8 mouse cellular contexts compared by ENCODE assay signal in the genomic region with DNA sequence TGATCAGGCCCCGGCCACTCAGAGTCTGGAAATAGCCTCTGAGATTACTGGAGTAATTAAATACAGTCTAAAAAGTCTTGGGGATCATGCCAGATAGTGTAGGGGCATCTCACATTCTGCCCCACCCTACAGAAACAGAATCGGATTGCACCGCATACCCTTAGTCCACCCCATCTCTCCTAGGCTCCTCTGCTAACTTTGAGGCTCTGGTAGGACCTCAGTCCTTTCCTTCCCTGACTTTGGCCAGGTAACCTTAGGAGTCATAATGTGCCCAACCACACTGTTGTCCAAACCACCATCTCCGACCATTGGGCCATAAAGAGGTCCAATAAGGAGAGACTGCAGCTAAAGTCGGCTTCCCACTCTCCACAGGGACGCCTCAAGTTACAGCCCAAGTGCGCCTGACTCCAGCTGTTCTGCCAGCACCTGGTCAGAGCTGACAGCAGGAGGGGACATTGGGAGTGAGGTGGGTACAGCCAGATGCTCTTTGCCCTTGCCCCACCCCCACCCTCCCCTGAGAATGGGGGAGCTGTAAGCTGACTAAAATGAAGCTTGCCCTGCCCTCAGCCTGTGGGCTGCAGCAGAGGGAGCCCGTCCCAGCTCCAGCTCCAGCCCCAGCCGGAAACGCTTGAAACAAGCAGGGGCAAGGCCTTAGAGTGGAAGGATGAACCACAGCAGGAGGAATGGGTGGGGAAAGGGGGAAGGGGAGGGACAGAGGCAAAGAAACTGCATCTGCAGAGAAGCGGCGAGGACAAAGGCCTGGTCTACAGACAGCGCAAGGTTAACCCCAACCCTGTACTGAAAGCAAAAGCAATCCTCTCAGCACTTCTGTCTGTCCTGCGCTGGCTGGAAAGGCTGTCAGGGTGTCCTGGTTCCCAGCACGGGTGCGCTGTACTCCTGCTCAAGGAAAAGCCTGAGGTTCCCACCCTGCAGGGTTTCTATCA. TPM values are rescaled to one million over a fixed set of nuclear protein-coding genes. Genes with fewer than 3 reads are reported as not detected.
A peak's percentile ranks its signal among the peaks of the same experiment; 100 is the strongest.
DNase-seq lines count a peak whose midpoint lies in the region; ATAC-seq lines count a peak whose summit lies in the region.

No protein-coding gene starts in this region.

- no peak overlapping the region for H3K27ac ChIP-seq in heart, embryonic 12.5 days (ENCODE audit: poor library complexity, severe bottlenecking)
- H3K27ac ChIP-seq in midbrain, embryonic 12.5 days (replicated peaks): no peak overlapping the region
- no peak overlapping the region for H3K27ac ChIP-seq in forebrain, embryonic 14.5 days (ENCODE audit: low read depth, low read length)

- H3K4me1 ChIP-seq in heart, embryonic 12.5 days (replicated peaks): peaks cover 23% of the 10 kb centered on the region
- H3K4me1 ChIP-seq in midbrain, embryonic 12.5 days: peaks cover 21% of the 10 kb centered on the region
- H3K4me1 ChIP-seq in forebrain, embryonic 14.5 days (ENCODE audit: control insufficient read depth, insufficient read depth, low read length): peaks cover 4% of the 10 kb centered on the region

- H3K4me3 ChIP-seq in heart, embryonic 12.5 days: 0 out of 2 replicates have a peak overlapping the region, but pooled peaks have one; percentile 5
- H3K4me3 ChIP-seq in midbrain, embryonic 12.5 days: no peak overlapping the region
- no peak overlapping the region for H3K4me3 ChIP-seq in forebrain, embryonic 14.5 days (ENCODE audit: low read depth, low read length)

- peak; percentile 70; the same call in 1 of the 2 replicates for ATAC-seq in heart, embryonic 12.5 days (ENCODE audit: insufficient number of reproducible peaks, low FRiP score)
- no peak for ATAC-seq in midbrain, embryonic 12.5 days (ENCODE audit: low FRiP score, low read depth)
- ATAC-seq in forebrain, embryonic 14.5 days: no peak

- DNase-seq in 3T3-L1 (ENCODE audit: low read depth, low spot score): peak; percentile 50
- DNase-seq in Muller cell, postnatal 12 days (ENCODE audit: inconsistent ontology term): peak; percentile 40
- peak; percentile 60 to 61 for DNase-seq in kidney, postnatal 36 days
- no peak for DNase-seq in spleen, adult 12 weeks (ENCODE audit: low spot score)
- DNase-seq in forebrain, embryonic 14.5 days (ENCODE audit: low spot score): no peak
- no peak for DNase-seq in cerebellum, adult 9-10 months

- H3K9ac ChIP-seq in heart, embryonic 12.5 days: no peak overlapping the region; the same call in 1 of the 2 replicates
- H3K9ac ChIP-seq in midbrain, embryonic 12.5 days (replicated peaks): no peak overlapping the region; the same call in 1 of the 2 replicates
- H3K9ac ChIP-seq in forebrain, embryonic 14.5 days (ENCODE audit: low read length): no peak overlapping the region

- peak overlapping the region; percentile 52 for H3K4me2 ChIP-seq in heart, embryonic 12.5 days
- H3K4me2 ChIP-seq in midbrain, embryonic 12.5 days (replicated peaks): peak overlapping the region; percentile 28
- H3K4me2 ChIP-seq in forebrain, embryonic 14.5 days (ENCODE audit: low read length): no peak overlapping the region

- 21% methylated on average over 16 of the region's 16 CpGs for WGBS in heart, embryonic 12.5 days
- WGBS in midbrain, embryonic 12.5 days: 25% methylated on average over 16 of the region's 16 CpGs
- 31% methylated on average over 16 of the region's 16 CpGs for WGBS in forebrain, embryonic 14.5 days

- peaks cover 10% of the 10 kb centered on the region; the same call in 1 of the 2 replicates for H3K27me3 ChIP-seq in heart, embryonic 12.5 days (replicated peaks)
- H3K27me3 ChIP-seq in midbrain, embryonic 12.5 days: peaks cover 4% of the 10 kb centered on the region; the same call in 1 of the 2 replicates
- H3K27me3 ChIP-seq in forebrain, embryonic 14.5 days (replicated peaks; ENCODE audit: control insufficient read depth, insufficient read depth, low read length): no peaks in the 10 kb centered on the region

- H3K9me3 ChIP-seq in heart, embryonic 12.5 days (replicated peaks): no peaks in the 10 kb centered on the region
- H3K9me3 ChIP-seq in midbrain, embryonic 12.5 days: no peaks in the 10 kb centered on the region
- no peaks in the 10 kb centered on the region for H3K9me3 ChIP-seq in forebrain, embryonic 14.5 days (replicated peaks; ENCODE audit: control insufficient read depth, low read length)

- no peaks in the 10 kb centered on the region for H3K36me3 ChIP-seq in heart, embryonic 12.5 days
- no peaks in the 10 kb centered on the region for H3K36me3 ChIP-seq in midbrain, embryonic 12.5 days
- H3K36me3 ChIP-seq in forebrain, embryonic 14.5 days (ENCODE audit: control insufficient read depth, insufficient read depth, low read length): no peaks in the 10 kb centered on the region

RNA-seq across cellular contexts. Expression of gene Mapkapk3, which starts 10.0 kb away (rescaled TPM):
- polyA plus RNA-seq in heart, embryonic 12.5 days (2016; fragmentation: Nextera tagmentation; extraction: Ambion mirVana): 7.1 and 7.3 TPM in 2 replicates
- polyA plus RNA-seq in midbrain, embryonic 12.5 days (2016; fragmentation: Nextera tagmentation; extraction: Ambion mirVana): 2.6 and 3.4 TPM in 2 replicates
- polyA plus RNA-seq in forebrain, embryonic 14.5 days (2014; fragmentation: Nextera tagmentation; extraction: Ambion mirVana): 1.4 and 1.9 TPM in 2 replicates

RNA-seq across cellular contexts. Expression of gene Cish, which starts 16.2 kb away (rescaled TPM):
- polyA plus RNA-seq in heart, embryonic 12.5 days (2016; fragmentation: Nextera tagmentation; extraction: Ambion mirVana): 15.6 and 16.4 TPM in 2 replicates
- 6.6 and 6.8 TPM in 2 replicates for polyA plus RNA-seq in midbrain, embryonic 12.5 days (2016; fragmentation: Nextera tagmentation; extraction: Ambion mirVana)
- polyA plus RNA-seq in forebrain, embryonic 14.5 days (2014; fragmentation: Nextera tagmentation; extraction: Ambion mirVana): 4.9 and 7.0 TPM in 2 replicates

RNA-seq across cellular contexts. Expression of gene Dock3, which starts 47.9 kb away (rescaled TPM):
- polyA plus RNA-seq in heart, embryonic 12.5 days (2016; fragmentation: Nextera tagmentation; extraction: Ambion mirVana): 0.91 and 1.3 TPM in 2 replicates
- polyA plus RNA-seq in midbrain, embryonic 12.5 days (2016; fragmentation: Nextera tagmentation; extraction: Ambion mirVana): 14.5 and 15.3 TPM in 2 replicates
- polyA plus RNA-seq in forebrain, embryonic 14.5 days (2014; fragmentation: Nextera tagmentation; extraction: Ambion mirVana): 9.1 and 12.9 TPM in 2 replicates

RNA-seq across cellular contexts. Expression of gene Hemk1, which starts 58.5 kb away (rescaled TPM):
- polyA plus RNA-seq in heart, embryonic 12.5 days (2016; fragmentation: Nextera tagmentation; extraction: Ambion mirVana): 11.4 and 13.4 TPM in 2 replicates
- polyA plus RNA-seq in midbrain, embryonic 12.5 days (2016; fragmentation: Nextera tagmentation; extraction: Ambion mirVana): 13.3 and 14.9 TPM in 2 replicates
- 14.0 and 15.7 TPM in 2 replicates for polyA plus RNA-seq in forebrain, embryonic 14.5 days (2014; fragmentation: Nextera tagmentation; extraction: Ambion mirVana)

Comparison
In these comparisons a context has a peak if more than half of its experiments do, and no peak if none do; other contexts are left out.
1. DNase-seq: peak in 3T3-L1 (single experiment), Muller cell, postnatal 12 days (single experiment) and kidney, postnatal 36 days (2 of 2); none in spleen, adult 12 weeks (single experiment), forebrain, embryonic 14.5 days (single experiment) and cerebellum, adult 9-10 months (single experiment).